Mouse (Mus musculus) cerebellum, adult 2 months (tissue): ENCODE measurements around the gene Arrb1. TPM values are rescaled to one million over a fixed set of nuclear protein-coding genes. Genes with fewer than 3 reads are reported as not detected.

Experiments
- DNase-seq, 2 experiments: peaks; one replicate each; pipeline ENCODE4 v3.0.0; 2021
- H3K27ac ChIP-seq: fragments of 200-500 bp; 2 replicates; pipeline ENCODE4 v1.5.1; 2012; ENCODE audit warnings: low read length, control low read depth, inconsistent platforms; ENCODE audit not compliant: insufficient read depth
- H3K27me3 ChIP-seq: fragments of 200-500 bp; 2 replicates; pipeline ENCODE4 v1.6.1; 2012; ENCODE audit warnings: inconsistent platforms, mild to moderate bottlenecking, low read length, moderate library complexity; ENCODE audit not compliant: control insufficient read depth, insufficient read depth
- H3K4me1 ChIP-seq: fragments of 200-500 bp; 2 replicates; pipeline ENCODE4 v1.6.1; 2011; ENCODE audit warnings: low read length; ENCODE audit not compliant: control insufficient read depth, insufficient read depth
- H3K4me3 ChIP-seq: fragments of 200-500 bp; replicated peaks from 2 replicates; pipeline ENCODE3; 2011; ENCODE audit warnings: mild to moderate bottlenecking, low read depth, low read length, control low read depth; ENCODE audit not compliant: insufficient read depth
- CTCF ChIP-seq: fragments of 200-500 bp; IDR thresholded peaks from 2 replicates; pipeline ENCODE4 v1.5.1; 2011; ENCODE audit warnings: low read depth, mild to moderate bottlenecking, control low read depth, low read length, moderate library complexity, borderline replicate concordance; ENCODE audit not compliant: insufficient read depth
- POLR2A ChIP-seq: fragments of 200-500 bp; IDR thresholded peaks from 2 replicates; pipeline ENCODE4 v1.6.1; 2011; ENCODE audit warnings: low read length, control low read depth, borderline replicate concordance; ENCODE audit not compliant: insufficient read depth
- WGBS: fragments of 180-500 bp; shearing (Covaris S2); methylation state at CpG from one replicate; pipeline ENCODE4 v1.1.7; 2018; 5-methylcytosine and 5-hydroxymethylcytosine counted together
- polyA plus RNA-seq: library from polyadenylated mRNA; depleted of rRNA; stranded (reverse); fragments of >200 nt; gene quantifications from 2 replicates; pipeline ENCODE4 v1.2.3, GENCODE M21; 2012

Gene Arrb1
- polyA plus RNA-seq, 1 experiment = 111 TPM

GRCm38 (mm10) chr7:99553222-99553884, 18.1 kb downstream of the Arrb1 start:
- TF ChIP-seq CTCF (no peak), POLR2A (no peak)
- Histone ChIP-seq H3K4me1 (0 out of 2 replicates have a peak, but pooled peaks cover 7% of the 10 kb centered on the region), H3K4me3 (no peak overlapping the region), H3K27me3 (no peaks in the 10 kb centered on the region), H3K27ac (no peak overlapping the region)
- DNase-seq = no peak
- 44% methylated on average over 9 of the region's 9 CpGs for WGBS

- Histone ChIP-seq H3K4me1 (0 out of 2 replicates have a peak, but pooled peaks cover 7% of the 10 kb centered on the region), H3K27me3 (no peaks in the 10 kb centered on the region), H3K27ac (no peak overlapping the region), H3K4me3 (no peak overlapping the region)
- no peak for DNase-seq
- WGBS = 54% methylated on average over 4 of the region's 4 CpGs
- TF ChIP-seq CTCF = no peak
- no peak for TF ChIP-seq POLR2A
Measured at GRCm38 (mm10) chr7:99553885-99554269, 18.6 kb downstream of the Arrb1 start.

GRCm38 (mm10) chr7:99555862-99556261, 20.6 kb downstream of the Arrb1 start:
- Histone ChIP-seq H3K27me3 (no peaks in the 10 kb centered on the region), H3K4me3 (no peak overlapping the region), H3K27ac (no peak overlapping the region), H3K4me1 (0 out of 2 replicates have a peak, but pooled peaks cover 7% of the 10 kb centered on the region)
- TF ChIP-seq CTCF (peak; percentile 86), POLR2A (no peak)
- 22% methylated on average over 6 of the region's 6 CpGs for WGBS
- peak; percentile 70 to 75 for DNase-seq

GRCm38 (mm10) chr7:99559091-99559490, 23.8 kb downstream of the Arrb1 start:
- DNase-seq = no peak
- Histone ChIP-seq H3K27me3 (no peaks in the 10 kb centered on the region), H3K27ac (no peak overlapping the region), H3K4me3 (no peak overlapping the region), H3K4me1 (peaks cover 31% of the 10 kb centered on the region)
- WGBS = 56% methylated on average over 11 of the region's 11 CpGs
- no peak for TF ChIP-seq CTCF
- no peak for TF ChIP-seq POLR2A

- TF ChIP-seq POLR2A = no peak
- DNase-seq = peak; percentile 66 to 73
- H3K4me1 ChIP-seq = peaks cover 49% of the 10 kb centered on the region
- 19% methylated on average over 5 of the region's 5 CpGs for WGBS
- H3K27me3 ChIP-seq = no peaks in the 10 kb centered on the region
- no peak overlapping the region for H3K27ac ChIP-seq
- no peak overlapping the region for H3K4me3 ChIP-seq
Measured at GRCm38 (mm10) chr7:99562478-99562877, 27.2 kb downstream of the Arrb1 start.

GRCm38 (mm10) chr7:99563224-99563623, 28.0 kb downstream of the Arrb1 start:
- Histone ChIP-seq H3K27ac (peak overlapping the region; percentile 20; the same call in 1 of the 2 replicates), H3K27me3 (no peaks in the 10 kb centered on the region), H3K4me3 (no peak overlapping the region), H3K4me1 (peaks cover 52% of the 10 kb centered on the region)
- peak; percentile 54 to 60 for DNase-seq
- WGBS = 65% methylated on average over 7 of the region's 7 CpGs
- TF ChIP-seq POLR2A = no peak
- peak; percentile 62 for TF ChIP-seq CTCF

GRCm38 (mm10) chr7:99565325-99565881, 30.1 kb downstream of the Arrb1 start:
- no peak for TF ChIP-seq CTCF
- TF ChIP-seq POLR2A = no peak
- H3K4me3 ChIP-seq = no peak overlapping the region
- H3K4me1 ChIP-seq = peaks cover 52% of the 10 kb centered on the region
- peak overlapping the region; percentile 14; the same call in 1 of the 2 replicates for H3K27ac ChIP-seq
- 12% methylated on average over 8 of the region's 8 CpGs for WGBS
- no peaks in the 10 kb centered on the region for H3K27me3 ChIP-seq
- peak; percentile 69 to 78 for DNase-seq

GRCm38 (mm10) chr7:99570680-99571079, 35.4 kb downstream of the Arrb1 start:
- 83% methylated on average over 5 of the region's 5 CpGs for WGBS
- H3K27ac ChIP-seq = no peak overlapping the region
- peaks cover 40% of the 10 kb centered on the region for H3K4me1 ChIP-seq
- no peaks in the 10 kb centered on the region for H3K27me3 ChIP-seq
- DNase-seq = no peak
- H3K4me3 ChIP-seq = no peak overlapping the region
- TF ChIP-seq POLR2A = no peak
- TF ChIP-seq CTCF = no peak
